Mouse (Mus musculus) heart, postnatal 36 days (tissue): ENCODE data around the gene Serpinf2. TPM values are rescaled to one million over a fixed set of nuclear protein-coding genes. Genes with fewer than 3 reads are reported as not detected.

Experiments
- DNase-seq, 2 experiments: peaks; one replicate each; pipeline ENCODE4 v3.0.0; 2021 to 2022
- intact Hi-C: fragments of 180-260 bp; cut with DNase I; formaldehyde crosslinking; loops from one replicate; pipeline ENCODE4 v1.15.1; 2025
- total RNA-seq, 2 experiments: library from RNA; stranded (reverse); gene quantifications; 2 replicates each; pipeline ENCODE4 v1.2.3; 2021

The Serpinf2 gene
- total RNA-seq, 2 experiments from 2014 or later = not detected

- DNase-seq = no peak
- intact Hi-C loops = no loop called here
Measured at GRCm38 (mm10) chr11:75439951-75440350, 560 bp upstream of the Serpinf2 start.

GRCm38 (mm10) chr11:75438804-75439203, 587 bp downstream of the Serpinf2 start:
- intact Hi-C loops = no loop called here
- no peak for DNase-seq

DNA sequence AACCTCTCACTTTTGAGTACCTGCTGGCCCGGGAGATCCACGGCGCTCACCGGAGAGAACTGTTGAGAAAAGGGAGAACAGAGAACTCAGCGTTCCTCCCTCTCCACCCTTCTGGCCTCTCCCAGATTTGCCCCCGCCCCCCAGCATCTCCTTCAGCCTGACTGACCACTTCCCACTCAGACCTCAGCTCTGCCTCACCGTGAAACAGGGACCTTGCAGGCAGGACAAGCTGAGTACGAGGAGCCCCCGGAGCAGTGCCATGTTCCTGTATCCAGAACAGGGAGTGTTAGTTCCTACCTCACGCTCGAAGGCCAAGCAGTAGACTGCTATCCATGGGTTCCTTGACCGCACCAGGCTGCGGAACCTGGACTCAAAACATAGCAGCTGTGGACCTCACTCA, 1.2 kb downstream of the Serpinf2 start:
- DNase-seq = no peak
- intact Hi-C loops = no loop called here

- intact Hi-C loops = no loop called here
- no peak for DNase-seq
Measured at GRCm38 (mm10) chr11:75434138-75434537, 5.3 kb downstream of the Serpinf2 start.

GRCm38 (mm10) chr11:75431307-75431706, 8.1 kb downstream of the Serpinf2 start:
- intact Hi-C loops = no loop called here
- DNase-seq = no peak

DNA sequence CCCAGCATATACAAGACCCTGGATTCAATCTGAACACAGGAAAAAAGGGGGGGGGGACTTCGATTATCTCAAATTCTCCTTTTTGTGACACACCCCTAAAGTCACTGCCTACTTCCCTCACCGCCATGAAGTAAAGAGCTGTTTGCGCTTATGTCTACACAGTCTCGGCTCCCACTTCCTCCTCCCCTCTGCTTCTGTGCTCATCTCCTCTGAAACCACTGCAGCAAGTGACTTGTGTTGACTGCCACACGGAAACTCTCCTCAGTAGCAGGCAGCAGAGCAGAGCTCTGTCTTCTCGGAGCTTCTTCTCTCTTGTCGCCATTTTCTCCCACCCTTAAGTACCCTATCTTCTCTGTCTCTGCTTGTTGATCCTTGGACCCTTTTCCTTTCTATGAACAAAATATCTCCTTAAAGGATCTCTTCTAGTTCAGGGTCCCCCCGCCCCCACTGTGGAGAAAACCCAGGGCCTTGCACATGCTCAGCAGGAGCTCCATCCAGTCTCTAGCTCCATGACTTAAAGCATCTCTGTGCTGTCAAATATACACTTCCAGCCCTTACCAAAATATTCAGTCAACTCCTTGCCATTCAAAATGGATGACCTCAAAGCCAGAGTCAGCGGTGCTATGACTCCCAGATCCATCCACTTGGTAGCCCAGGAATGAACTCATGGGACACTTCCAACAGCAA, 10.2 kb downstream of the Serpinf2 start:
- no peak for DNase-seq
- intact Hi-C loops = no loop called here

DNA sequence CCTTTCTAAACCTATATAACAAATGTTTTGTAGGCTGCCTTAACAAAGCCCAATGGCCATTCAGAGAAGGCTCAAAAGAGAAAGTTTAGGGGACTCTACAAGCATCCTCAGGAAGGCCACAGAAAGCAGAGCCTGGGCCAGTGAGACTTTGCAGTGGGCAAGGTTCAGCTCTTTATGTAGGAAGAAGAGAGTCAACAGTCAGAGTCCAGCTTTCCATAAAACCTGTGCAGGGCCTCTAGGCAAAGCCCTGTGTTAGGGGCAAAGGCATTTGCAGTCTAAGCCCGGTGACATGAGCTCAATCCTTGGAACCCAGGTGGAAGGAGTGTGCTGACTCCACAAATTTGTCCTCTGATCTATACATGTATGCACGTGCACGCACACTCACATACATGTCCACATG, 14.9 kb downstream of the Serpinf2 start:
- no peak for DNase-seq
- intact Hi-C loops = no loop called here

DNA sequence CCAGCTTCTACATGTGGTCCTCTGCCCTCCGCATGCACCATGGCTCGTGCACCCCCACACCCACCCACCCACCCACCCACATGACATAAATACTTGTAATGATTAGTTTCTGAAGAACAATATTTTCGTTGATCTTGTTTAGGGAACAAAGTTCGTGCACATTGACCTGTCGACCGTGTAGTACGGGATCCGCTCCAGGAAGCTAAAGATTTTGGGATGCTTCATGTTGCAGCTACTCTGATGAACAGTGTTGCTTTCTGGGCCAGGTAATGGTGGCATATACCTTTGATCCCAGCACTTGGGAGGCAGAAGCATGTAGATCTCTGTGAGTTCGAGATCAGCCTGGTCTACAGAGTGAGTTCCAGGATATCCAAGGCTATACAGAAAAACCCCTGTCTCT, 15.4 kb downstream of the Serpinf2 start:
- no peak for DNase-seq
- intact Hi-C loops = no loop called here

GRCm38 (mm10) chr11:75423091-75423490, 16.3 kb downstream of the Serpinf2 start:
- DNase-seq = no peak
- intact Hi-C loops = no loop called here

DNA sequence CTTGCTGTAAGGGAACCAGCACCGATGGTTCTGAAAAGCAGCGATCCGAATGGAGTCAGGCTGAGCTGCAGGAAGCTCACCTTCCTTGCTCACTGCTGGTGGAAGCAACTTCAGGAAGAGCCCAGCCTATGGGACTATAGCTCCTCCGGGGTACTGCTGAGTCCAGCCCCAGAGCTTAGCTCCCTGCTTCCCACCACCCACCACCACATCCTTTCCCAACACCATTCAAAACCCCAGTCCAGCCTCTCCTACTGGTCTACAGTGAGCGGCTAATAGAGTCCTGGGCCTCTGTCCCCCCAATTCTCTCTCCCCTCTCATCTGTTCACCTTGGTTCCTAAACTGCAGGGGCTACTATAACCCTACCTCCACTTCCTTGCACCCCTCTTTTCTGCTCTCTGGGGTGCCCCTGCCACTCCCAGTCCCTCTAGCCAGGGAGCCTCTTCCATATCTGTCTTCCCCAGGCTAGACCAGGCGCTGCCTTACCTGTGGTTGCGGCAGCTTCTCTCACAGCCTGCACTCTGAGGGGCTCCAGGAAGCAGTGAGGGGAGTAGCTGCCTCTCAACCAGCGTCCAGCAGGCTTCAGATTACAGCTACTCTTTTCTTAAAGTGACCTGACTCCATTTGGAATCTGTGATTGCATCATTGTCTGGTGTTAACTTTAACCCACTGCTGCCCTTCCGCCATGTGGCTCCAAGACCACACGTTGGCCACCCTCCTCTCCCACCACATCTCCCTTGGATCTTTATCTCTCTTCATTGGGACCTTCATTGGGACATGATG, 17.2 kb downstream of the Serpinf2 start, which contains the start of gene Serpinf1:
Serpinf1 (minus strand) TSS at position 689 of the 780 bp plus-strand sequence.
- DNase-seq = no peak
- intact Hi-C loops = no loop called here

DNA sequence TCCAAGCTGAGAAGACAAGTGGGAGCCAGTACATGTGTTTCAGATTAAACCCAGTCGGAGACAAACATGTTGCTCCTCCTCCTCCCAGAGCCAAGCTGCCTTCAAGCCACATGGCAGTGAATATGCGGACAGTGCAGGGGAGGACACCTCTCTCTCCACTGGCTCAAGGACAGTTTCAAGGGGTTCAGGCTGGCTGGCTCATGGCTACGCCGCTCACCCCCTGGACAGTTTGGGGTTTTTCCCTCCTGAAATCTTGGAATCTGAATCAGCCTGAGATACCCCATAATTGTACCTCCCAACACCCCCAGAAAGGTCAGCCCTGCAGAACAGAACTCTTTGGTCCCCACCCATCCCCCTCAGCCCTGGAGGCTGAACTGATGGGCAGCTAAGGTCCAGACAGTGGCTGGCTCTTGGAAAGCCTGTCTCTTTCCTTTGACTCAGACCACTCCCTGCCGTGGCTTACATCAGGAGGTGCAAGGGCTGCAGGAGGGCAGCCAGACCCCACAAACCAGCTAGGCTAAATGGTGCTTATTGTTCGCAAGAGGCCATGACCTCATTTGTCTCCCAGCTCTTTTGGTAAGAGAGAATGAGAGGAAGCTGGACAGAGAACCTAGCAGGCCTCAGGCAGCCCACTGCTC, 17.9 kb downstream of the Serpinf2 start:
- DNase-seq = peak in 1 of 2 experiments; percentile 17
- intact Hi-C loops = no loop called here

DNA sequence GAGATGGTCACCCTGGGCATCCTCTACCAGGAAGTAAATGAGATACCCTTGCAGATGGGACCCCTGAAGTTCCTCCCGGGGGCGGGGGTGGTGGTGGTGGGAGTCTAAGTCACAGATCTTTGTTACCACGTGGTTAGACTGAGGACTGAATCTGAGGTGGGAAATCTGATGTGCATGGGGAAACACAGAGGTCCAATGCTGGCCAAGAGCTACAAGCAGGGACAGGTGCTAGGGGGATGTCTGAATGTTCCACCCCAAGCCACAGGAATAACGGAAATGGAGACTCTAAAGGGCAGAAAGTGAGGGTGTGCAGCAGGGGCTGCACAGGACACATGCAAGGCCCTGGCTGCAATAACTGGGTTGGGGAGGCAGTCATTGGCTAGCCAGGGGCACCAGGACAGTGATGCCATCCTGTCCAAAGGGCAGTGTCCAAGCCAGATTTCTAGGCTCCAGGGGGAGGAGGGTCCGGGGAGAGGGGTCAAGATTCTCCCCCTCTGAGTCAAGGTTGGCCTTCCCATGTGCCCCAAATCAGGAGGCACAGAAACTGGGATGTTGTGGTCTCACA, 18.5 kb downstream of the Serpinf2 start:
- intact Hi-C loops = no loop called here
- no peak for DNase-seq

DNA sequence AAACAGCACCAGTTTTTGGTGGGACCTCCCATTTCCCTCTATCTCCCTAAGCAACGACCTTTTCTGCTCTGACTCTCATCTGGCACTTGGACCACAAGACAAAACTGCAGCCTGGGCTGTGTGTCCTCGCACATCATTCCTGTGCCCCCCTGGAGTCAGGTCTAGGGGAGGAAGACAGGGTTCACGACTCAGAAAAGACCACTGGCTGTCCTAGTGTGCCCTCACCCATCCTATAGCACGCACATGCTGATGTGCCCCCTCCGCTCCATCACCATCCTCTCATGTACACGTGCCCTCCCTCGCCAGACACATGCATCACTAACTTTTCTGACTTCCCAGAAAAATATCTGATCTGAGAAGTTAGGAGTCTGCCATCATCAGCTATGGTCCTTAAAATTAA, 19.4 kb downstream of the Serpinf2 start:
- intact Hi-C loops = no loop called here

GRCm38 (mm10) chr11:75415994-75416393, 23.4 kb downstream of the Serpinf2 start:
- DNase-seq = no peak
- intact Hi-C loops = no loop called here

More for the DNA sequence above, 19.4 kb downstream of the Serpinf2 start:
- no peak for DNase-seq

GRCm38 (mm10) chr11:75415096-75415495, 24.3 kb downstream of the Serpinf2 start:
- intact Hi-C loops = no loop called here
- no peak for DNase-seq

- intact Hi-C loops = no loop called here
Measured at GRCm38 (mm10) chr11:75410591-75410990, 28.8 kb downstream of the Serpinf2 start.

DNA sequence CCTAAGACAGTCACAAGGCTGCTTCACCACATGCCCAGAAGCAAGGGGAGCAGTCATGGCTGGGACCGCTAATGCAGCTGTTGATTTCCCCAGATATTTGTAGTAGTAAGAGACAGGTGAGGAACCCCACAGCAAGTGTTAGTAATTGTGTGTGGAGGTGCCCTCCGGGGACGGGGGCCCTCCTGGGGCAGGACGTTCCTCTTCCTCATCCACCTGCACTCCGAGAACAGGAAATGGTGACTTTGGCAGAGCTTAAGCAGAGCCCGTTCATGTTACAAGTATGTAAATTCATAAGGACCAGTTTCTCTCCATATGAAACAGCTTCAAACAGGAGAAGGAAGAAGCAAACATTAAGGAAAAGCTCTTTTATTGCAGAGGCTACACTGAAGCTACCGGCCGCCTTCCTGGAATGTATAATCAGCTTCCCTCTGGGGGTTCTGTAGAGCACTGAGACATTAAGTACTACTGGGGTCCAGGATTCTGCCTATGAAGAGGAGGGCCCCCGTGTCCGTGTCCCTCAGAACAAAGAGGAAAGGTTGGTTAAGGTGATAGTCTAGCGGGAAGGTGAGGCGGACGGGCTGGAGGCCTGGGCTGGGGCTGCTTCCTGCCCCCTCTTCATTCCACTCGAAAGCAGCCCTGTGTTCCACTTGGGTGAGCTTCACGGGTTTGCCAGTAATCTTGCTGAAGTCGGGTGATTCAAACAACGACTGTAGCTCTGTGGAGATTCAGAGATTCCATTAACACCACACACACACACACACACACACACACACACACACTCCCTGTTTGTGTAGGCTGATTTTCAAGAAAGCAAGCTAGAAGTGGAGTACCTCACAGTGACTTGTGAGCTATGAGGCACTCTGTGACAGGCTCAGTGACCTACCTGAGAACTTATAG, 29.5 kb downstream of the Serpinf2 start:
- intact Hi-C loops = loop anchor here (5.0 kb wide), 1 partner anchor 233 kb away; the partner anchor contains the start of gene Ovca2
- DNase-seq = no peak

More at GRCm38 (mm10) chr11:75410591-75410990, 28.8 kb downstream of the Serpinf2 start:
- no peak for DNase-seq

DNA sequence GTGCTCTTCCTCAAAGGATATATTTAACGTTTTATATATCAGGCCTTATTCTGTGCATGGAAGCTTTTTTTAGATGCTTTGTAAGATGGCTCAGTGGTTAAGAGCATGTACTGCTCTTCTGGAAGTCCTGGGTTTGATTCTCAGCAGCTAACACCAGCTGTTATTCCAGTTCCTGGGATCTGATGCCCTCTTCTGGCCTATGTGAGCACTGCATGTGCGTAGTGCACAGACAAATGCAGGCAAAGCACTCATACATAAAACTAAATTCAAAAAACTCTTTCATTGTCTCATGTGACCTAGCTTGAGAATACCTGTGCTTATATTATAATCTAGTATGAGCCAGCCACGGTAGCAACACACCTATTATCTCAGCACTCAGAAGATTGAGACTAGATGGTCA, 32.5 kb downstream of the Serpinf2 start:
- peak; percentile 46 to 64 for DNase-seq
- intact Hi-C loops = loop anchor here (5.0 kb wide), 1 partner anchor 230 kb away; the partner anchor contains the start of gene Ovca2

GRCm38 (mm10) chr11:75406104-75406503, 33.3 kb downstream of the Serpinf2 start:
- no peak for DNase-seq
- intact Hi-C loops = loop anchor here (5.0 kb wide), 1 partner anchor 229 kb away; the partner anchor contains the start of gene Ovca2

GRCm38 (mm10) chr11:75404801-75405200, 34.6 kb downstream of the Serpinf2 start:
- intact Hi-C loops = loop anchor here (5.0 kb wide), 4 partner anchors 52 to 228 kb away; partner anchors contain the start of genes Dph1, Ovca2, Rilp and Rtn4rl1
- no peak for DNase-seq
